Mouse (Mus musculus) myocyte (in vitro differentiated cells): ENCODE data around the gene Liph. TPM values are rescaled to one million over a fixed set of nuclear protein-coding genes. Genes with fewer than 3 reads are reported as not detected.

Experiments used
- H3K27me3 ChIP-seq: one replicate; pipeline ENCODE4 v1.6.1; 2011; ENCODE audit not compliant: control insufficient read depth, insufficient read depth, insufficient read length
- H3K36me3 ChIP-seq: one replicate; pipeline ENCODE4 v1.6.1; 2011; ENCODE audit not compliant: control insufficient read depth, insufficient read depth
- H3K4me2 ChIP-seq: one replicate; pipeline ENCODE4 v1.6.1; 2011; ENCODE audit warnings: low read depth, control low read depth
- H3K4me3 ChIP-seq: one replicate; pipeline ENCODE4 v1.5.1; 2011; ENCODE audit warnings: mild to moderate bottlenecking, control low read depth, moderate library complexity
- H3K79me2 ChIP-seq: one replicate; pipeline ENCODE4 v1.6.1; 2011; ENCODE audit not compliant: control insufficient read depth, insufficient read depth
- H3ac ChIP-seq: one replicate; pipeline ENCODE4 v1.6.1; 2011; ENCODE audit not compliant: control insufficient read depth, insufficient read length
- CEBPB ChIP-seq: IDR thresholded peaks from 2 replicates; pipeline ENCODE4 v1.6.1; 2011; ENCODE audit warnings: mild to moderate bottlenecking, moderate library complexity; ENCODE audit not compliant: poor library complexity, insufficient read depth, severe bottlenecking
- E2F4 ChIP-seq: IDR thresholded peaks from one replicate; pipeline ENCODE4 v1.6.1; 2011; ENCODE audit warnings: mild to moderate bottlenecking, control low read depth, moderate library complexity; ENCODE audit not compliant: insufficient read depth
- MAX ChIP-seq: IDR thresholded peaks from one replicate; pipeline ENCODE4 v1.6.1; 2011; ENCODE audit warnings: low read depth, mild to moderate bottlenecking, control low read depth
- MYOD1 ChIP-seq, 3 experiments: IDR thresholded peaks; one replicate each; pipeline ENCODE4 v1.6.1; 2011; ENCODE audit warnings: control low read depth in 2 of 3, low read depth in 2 of 3, mild to moderate bottlenecking in 2 of 3, moderate library complexity in 1 of 3; ENCODE audit not compliant: insufficient read length in 2 of 3, control insufficient read depth in 1 of 3
- MYOG ChIP-seq, 3 experiments: IDR thresholded peaks; one replicate each; pipeline ENCODE4 v1.6.1; 2011; ENCODE audit warnings: control low read depth in 2 of 3, low read depth in 2 of 3, mild to moderate bottlenecking in 2 of 3; ENCODE audit not compliant: insufficient read length in 2 of 3, control insufficient read depth in 1 of 3, insufficient read depth in 1 of 3
- POLR2A ChIP-seq: IDR thresholded peaks from one replicate; pipeline ENCODE4 v1.6.1; 2011; ENCODE audit warnings: low read depth, mild to moderate bottlenecking, control low read depth, moderate library complexity; ENCODE audit not compliant: insufficient read length
- POLR2AphosphoS2 ChIP-seq: IDR thresholded peaks from one replicate; pipeline ENCODE4 v1.6.1; 2011; ENCODE audit warnings: low read depth, control low read depth; ENCODE audit not compliant: insufficient read length
- REST ChIP-seq: IDR thresholded peaks from one replicate; pipeline ENCODE4 v1.6.1; 2011; ENCODE audit warnings: mild to moderate bottlenecking, control low read depth, moderate library complexity; ENCODE audit not compliant: insufficient read depth, insufficient read length
- SRF ChIP-seq: IDR thresholded peaks from one replicate; pipeline ENCODE4 v1.6.1; 2011; ENCODE audit warnings: low read depth; ENCODE audit not compliant: control insufficient read depth, insufficient read length
- TCF12 ChIP-seq: IDR thresholded peaks from one replicate; pipeline ENCODE4 v1.6.1; 2011; ENCODE audit warnings: mild to moderate bottlenecking, control low read depth; ENCODE audit not compliant: poor library complexity, insufficient read depth, severe bottlenecking
- TCF3 ChIP-seq: IDR thresholded peaks from one replicate; pipeline ENCODE4 v1.6.1; 2011; ENCODE audit warnings: low read depth, control low read depth; ENCODE audit not compliant: insufficient read length
- USF1 ChIP-seq: IDR thresholded peaks from one replicate; pipeline ENCODE4 v1.6.1; 2011; ENCODE audit warnings: low read depth, mild to moderate bottlenecking, control low read depth, moderate library complexity
- polyA plus RNA-seq: library from polyadenylated mRNA; unstranded; fragments of >200 nt; fragmentation: generic; extraction: Trizol; gene quantifications from one replicate; pipeline ENCODE4 v1.2.1, GENCODE M21; 2012; ENCODE audit warnings: missing spikeins

Liph gene
- polyA plus RNA-seq, 1 experiment = 0.04 TPM

DNA sequence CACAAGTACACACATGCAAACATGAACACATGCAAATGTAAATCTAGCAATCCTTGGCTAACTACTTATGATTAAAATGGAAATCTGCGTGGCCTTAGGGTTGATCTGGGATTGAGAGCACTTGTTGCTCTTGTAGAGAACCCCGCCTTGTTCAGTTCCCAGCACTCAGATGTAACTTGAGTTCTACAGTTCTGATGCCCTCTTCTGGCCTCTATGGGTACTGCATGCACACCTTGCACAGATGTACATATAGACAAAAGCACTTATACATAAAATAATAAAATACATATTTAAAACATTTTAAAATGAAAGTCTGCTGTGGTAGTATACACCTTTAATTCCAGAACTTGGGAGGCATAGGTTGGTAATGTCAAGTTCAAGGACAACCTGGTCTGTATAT, 26.7 kb upstream of the Liph start:
- H3K27me3 ChIP-seq = no peaks in the 10 kb centered on the region
- no peak for TF ChIP-seq USF1
- TF ChIP-seq MYOD1 (IDR thresholded peaks at IDR 0.05; ENCODE audit: control insufficient read depth in 1 of 3, insufficient read length in 2 of 3, low read depth in 2 of 3) = no peak
- TF ChIP-seq CEBPB = no peak
- no peak for TF ChIP-seq MAX
- TF ChIP-seq TCF3 = no peak
- TF ChIP-seq MYOG (IDR thresholded peaks at IDR 0.05; ENCODE audit: control insufficient read depth in 1 of 3, insufficient read depth in 1 of 3, insufficient read length in 2 of 3, low read depth in 2 of 3) = no peak
- TF ChIP-seq POLR2AphosphoS2 = no peak
- TF ChIP-seq POLR2A = no peak
- TF ChIP-seq E2F4 = no peak
- TF ChIP-seq REST = no peak
- no peak for TF ChIP-seq SRF
- TF ChIP-seq TCF12 = no peak
- no peak overlapping the region for H3K4me2 ChIP-seq
- H3ac ChIP-seq = no peak overlapping the region
- H3K79me2 ChIP-seq = no peaks in the 10 kb centered on the region
- no peak overlapping the region for H3K4me3 ChIP-seq
- peaks cover 29% of the 10 kb centered on the region for H3K36me3 ChIP-seq

- Histone ChIP-seq H3K4me3 (no peak overlapping the region), H3ac (no peak overlapping the region), H3K27me3 (no peaks in the 10 kb centered on the region), H3K36me3 (peaks cover 18% of the 10 kb centered on the region), H3K4me2 (no peak overlapping the region), H3K79me2 (peaks cover 27% of the 10 kb centered on the region)
- TF ChIP-seq POLR2AphosphoS2 (no peak), MYOG (IDR thresholded peaks at IDR 0.05; ENCODE audit: control insufficient read depth in 1 of 3, insufficient read depth in 1 of 3, insufficient read length in 2 of 3, low read depth in 2 of 3) (no peak), MYOD1 (IDR thresholded peaks at IDR 0.05; ENCODE audit: control insufficient read depth in 1 of 3, insufficient read length in 2 of 3, low read depth in 2 of 3) (no peak), CEBPB (no peak), E2F4 (no peak), TCF3 (no peak), TCF12 (no peak), REST (no peak), USF1 (no peak), SRF (no peak), POLR2A (no peak), MAX (no peak)
These were observed 20.1 kb upstream of the Liph start for GRCm38 (mm10) chr16:22015569-22015968.

GRCm38 (mm10) chr16:22009596-22009995, 14.1 kb upstream of the Liph start:
- Histone ChIP-seq H3K79me2 (peaks cover 36% of the 10 kb centered on the region), H3K36me3 (no peaks in the 10 kb centered on the region), H3K27me3 (no peaks in the 10 kb centered on the region), H3K4me3 (peak overlapping the region; percentile 44), H3ac (peak overlapping the region; percentile 37), H3K4me2 (peak overlapping the region; percentile 80)
- no peak for TF ChIP-seq MYOG (IDR thresholded peaks at IDR 0.05; ENCODE audit: control insufficient read depth in 1 of 3, insufficient read depth in 1 of 3, insufficient read length in 2 of 3, low read depth in 2 of 3)
- no peak for TF ChIP-seq USF1
- no peak for TF ChIP-seq CEBPB
- no peak for TF ChIP-seq POLR2AphosphoS2
- TF ChIP-seq REST = no peak
- no peak for TF ChIP-seq POLR2A
- no peak for TF ChIP-seq TCF3
- TF ChIP-seq MYOD1 (IDR thresholded peaks at IDR 0.05; ENCODE audit: control insufficient read depth in 1 of 3, insufficient read length in 2 of 3, low read depth in 2 of 3) = no peak
- no peak for TF ChIP-seq TCF12
- no peak for TF ChIP-seq E2F4
- no peak for TF ChIP-seq SRF
- TF ChIP-seq MAX = no peak

GRCm38 (mm10) chr16:22009099-22009584, 13.7 kb upstream of the Liph start, which contains the start of gene Senp2:
TSS of gene Senp2 (plus strand) at chr16:22009484.
- Histone ChIP-seq H3K4me2 (peak within 1 kb of the TSS; percentile 99), H3K4me3 (peak within 1 kb of the TSS; percentile 44), H3ac (peak within 1 kb of the TSS; percentile 37), H3K79me2 (peaks cover 35% of the 10 kb centered on the region), H3K36me3 (no peaks in the 10 kb centered on the region), H3K27me3 (no peaks in the 10 kb centered on the region)
- TF ChIP-seq TCF12 = no peak
- TF ChIP-seq TCF3 = no peak
- peak; percentile 12 for TF ChIP-seq SRF
- TF ChIP-seq MYOD1 (IDR thresholded peaks at IDR 0.05; ENCODE audit: control insufficient read depth in 1 of 3, insufficient read length in 2 of 3, low read depth in 2 of 3) = no peak
- TF ChIP-seq REST = no peak
- TF ChIP-seq E2F4 = peak; percentile 7
- TF ChIP-seq USF1 = peak; percentile 37
- TF ChIP-seq CEBPB = no peak
- peak; percentile 65 for TF ChIP-seq POLR2A
- TF ChIP-seq MAX = peak; percentile 89
- TF ChIP-seq POLR2AphosphoS2 = peak; percentile 51
- no peak for TF ChIP-seq MYOG (IDR thresholded peaks at IDR 0.05; ENCODE audit: control insufficient read depth in 1 of 3, insufficient read depth in 1 of 3, insufficient read length in 2 of 3, low read depth in 2 of 3)
